Mouse (Mus musculus): ENCODE data around the gene Rnd2.

GRCm38 (mm10) chr11:101420148-101420547, 44.7 kb upstream of the Rnd2 start:
- TF ChIP-seq EP300 (IDR thresholded peaks at IDR 0.05) = no peak
- TF ChIP-seq CTCF (IDR thresholded peaks at IDR 0.05) = no peak

All from lung, postnatal 0 days (tissue).